Mouse (Mus musculus): Measurements from ENCODE around the gene Asb13. TPM values are rescaled to one million over a fixed set of nuclear protein-coding genes. Genes with fewer than 3 reads are reported as not detected.
A peak's percentile ranks its signal among the peaks of the same experiment; 100 is the strongest.

Asb13 gene
- polyA plus RNA-seq, 1 experiment from 2014 or later, result 4.9 TPM

- H3K36me3 ChIP-seq (ENCODE audit: control insufficient read depth, insufficient read depth, low read length), result no peaks in the 10 kb centered on the region
- H3K4me1 ChIP-seq (replicated peaks; ENCODE audit: control insufficient read depth, insufficient read depth, low read length), result no peaks in the 10 kb centered on the region
- WGBS, result 30% methylated on average over 3 of the region's 3 CpGs
- no peak for ATAC-seq (replicated peaks; ENCODE audit: low FRiP score)
- H3K4me3 ChIP-seq (ENCODE audit: low read depth, low read length), result no peak overlapping the region
- no peak for DNase-seq (ENCODE audit: low spot score)
- H3K9me3 ChIP-seq (ENCODE audit: control insufficient read depth, low read length), result peaks cover 3% of the 10 kb centered on the region; the same call in 1 of the 2 replicates
- H3K27ac ChIP-seq (ENCODE audit: low read depth, low read length), result no peak overlapping the region
- no peak overlapping the region for H3K4me2 ChIP-seq
- H3K27me3 ChIP-seq (replicated peaks; ENCODE audit: control insufficient read depth, insufficient read depth, low read length), result no peaks in the 10 kb centered on the region
- H3K9ac ChIP-seq (ENCODE audit: low read depth, low read length), result no peak overlapping the region
These were observed 5.7 kb upstream of the Asb13 start for GRCm38 (mm10) chr13:3628102-3628501.

GRCm38 (mm10) chr13:3632551-3632950 lies 1.3 kb upstream of the Asb13 start:
- DNase-seq (ENCODE audit: low spot score), result no peak
- H3K27ac ChIP-seq (ENCODE audit: low read depth, low read length), result no peak overlapping the region
- H3K36me3 ChIP-seq (ENCODE audit: control insufficient read depth, insufficient read depth, low read length), result no peaks in the 10 kb centered on the region
- no peaks in the 10 kb centered on the region for H3K4me1 ChIP-seq (replicated peaks; ENCODE audit: control insufficient read depth, insufficient read depth, low read length)
- no peaks in the 10 kb centered on the region for H3K27me3 ChIP-seq (replicated peaks; ENCODE audit: control insufficient read depth, insufficient read depth, low read length)
- H3K4me2 ChIP-seq, result no peak overlapping the region
- no peak for ATAC-seq (replicated peaks; ENCODE audit: low FRiP score)
- H3K9me3 ChIP-seq (ENCODE audit: control insufficient read depth, low read length), result no peaks in the 10 kb centered on the region
- H3K9ac ChIP-seq (ENCODE audit: low read depth, low read length), result no peak overlapping the region
- 83% methylated on average over 9 of the region's 9 CpGs for WGBS
- no peak overlapping the region for H3K4me3 ChIP-seq (ENCODE audit: low read depth, low read length)

DNA sequence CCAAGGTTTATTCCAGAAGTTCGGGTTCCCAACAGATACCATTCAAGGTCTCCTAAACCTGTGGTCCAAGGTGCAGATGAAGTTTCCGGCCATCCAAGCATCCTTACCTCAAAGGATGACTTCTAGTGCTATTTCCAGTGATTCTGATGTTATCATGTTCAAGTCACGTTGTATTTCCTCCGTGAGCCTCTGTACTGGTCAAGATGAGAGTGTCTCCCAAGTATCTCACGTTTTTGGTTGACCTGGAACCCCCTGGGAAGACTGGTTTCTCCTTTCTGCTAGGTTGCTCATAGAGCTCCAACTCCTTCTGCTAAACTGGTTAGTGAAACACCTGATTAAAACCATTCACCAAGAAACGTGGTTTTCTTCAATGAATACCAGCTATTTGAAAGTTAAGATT lies 701 bp upstream of the Asb13 start:
- DNase-seq (ENCODE audit: low spot score), result no peak
- no peaks in the 10 kb centered on the region for H3K4me1 ChIP-seq (replicated peaks; ENCODE audit: control insufficient read depth, insufficient read depth, low read length)
- H3K9me3 ChIP-seq (ENCODE audit: control insufficient read depth, low read length), result no peaks in the 10 kb centered on the region
- no peak for ATAC-seq (replicated peaks; ENCODE audit: low FRiP score)
- no peaks in the 10 kb centered on the region for H3K27me3 ChIP-seq (replicated peaks; ENCODE audit: control insufficient read depth, insufficient read depth, low read length)
- no peak overlapping the region for H3K4me3 ChIP-seq (ENCODE audit: low read depth, low read length)
- no peak overlapping the region for H3K27ac ChIP-seq (ENCODE audit: low read depth, low read length)
- H3K9ac ChIP-seq (ENCODE audit: low read depth, low read length), result no peak overlapping the region
- H3K4me2 ChIP-seq, result peak overlapping the region; percentile 89
- no peaks in the 10 kb centered on the region for H3K36me3 ChIP-seq (ENCODE audit: control insufficient read depth, insufficient read depth, low read length)
- 36% methylated on average over 6 of the region's 6 CpGs for WGBS

DNA sequence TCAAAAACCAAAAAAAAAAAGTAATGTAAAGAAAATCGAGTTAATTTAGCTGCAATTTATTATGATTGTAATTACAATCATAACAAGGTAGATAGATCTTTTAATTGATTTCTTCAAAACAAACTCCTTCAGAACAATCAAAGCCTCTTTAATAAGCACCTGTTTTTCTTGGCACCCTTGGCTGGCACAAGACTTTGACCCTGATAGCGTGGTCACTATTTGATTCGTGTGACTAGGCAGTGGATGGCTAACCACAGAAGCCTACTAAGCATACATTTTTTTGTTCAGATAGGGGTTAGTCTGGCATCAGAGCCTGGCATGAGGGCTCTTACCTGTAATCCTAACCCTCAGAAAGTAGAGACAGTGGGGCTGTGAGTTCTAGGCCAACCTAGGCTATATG lies 1.2 kb downstream of the Asb13 start:
- 84% methylated on average over 3 of the region's 3 CpGs for WGBS
- Histone ChIP-seq H3K4me2 (no peak overlapping the region), H3K9me3 (ENCODE audit: control insufficient read depth, low read length) (no peaks in the 10 kb centered on the region), H3K4me3 (ENCODE audit: low read depth, low read length) (no peak overlapping the region), H3K4me1 (replicated peaks; ENCODE audit: control insufficient read depth, insufficient read depth, low read length) (no peaks in the 10 kb centered on the region), H3K9ac (ENCODE audit: low read depth, low read length) (no peak overlapping the region), H3K27me3 (replicated peaks; ENCODE audit: control insufficient read depth, insufficient read depth, low read length) (no peaks in the 10 kb centered on the region), H3K36me3 (ENCODE audit: control insufficient read depth, insufficient read depth, low read length) (no peaks in the 10 kb centered on the region), H3K27ac (ENCODE audit: low read depth, low read length) (no peak overlapping the region)
- DNase-seq (ENCODE audit: low spot score) (no peak), ATAC-seq (replicated peaks; ENCODE audit: low FRiP score) (no peak)

- Histone ChIP-seq H3K4me2 (peak overlapping the region; percentile 18; the same call in 1 of the 2 replicates), H3K9me3 (ENCODE audit: control insufficient read depth, low read length) (no peaks in the 10 kb centered on the region), H3K36me3 (ENCODE audit: control insufficient read depth, insufficient read depth, low read length) (no peaks in the 10 kb centered on the region), H3K4me1 (replicated peaks; ENCODE audit: control insufficient read depth, insufficient read depth, low read length) (no peaks in the 10 kb centered on the region), H3K4me3 (ENCODE audit: low read depth, low read length) (no peak overlapping the region), H3K27ac (ENCODE audit: low read depth, low read length) (no peak overlapping the region), H3K27me3 (replicated peaks; ENCODE audit: control insufficient read depth, insufficient read depth, low read length) (no peaks in the 10 kb centered on the region), H3K9ac (ENCODE audit: low read depth, low read length) (no peak overlapping the region)
- no peak for DNase-seq (ENCODE audit: low spot score)
- 61% methylated on average over 11 of the region's 11 CpGs for WGBS
- no peak for ATAC-seq (replicated peaks; ENCODE audit: low FRiP score)
These were observed 3.0 kb downstream of the Asb13 start for GRCm38 (mm10) chr13:3636797-3637196.

DNA sequence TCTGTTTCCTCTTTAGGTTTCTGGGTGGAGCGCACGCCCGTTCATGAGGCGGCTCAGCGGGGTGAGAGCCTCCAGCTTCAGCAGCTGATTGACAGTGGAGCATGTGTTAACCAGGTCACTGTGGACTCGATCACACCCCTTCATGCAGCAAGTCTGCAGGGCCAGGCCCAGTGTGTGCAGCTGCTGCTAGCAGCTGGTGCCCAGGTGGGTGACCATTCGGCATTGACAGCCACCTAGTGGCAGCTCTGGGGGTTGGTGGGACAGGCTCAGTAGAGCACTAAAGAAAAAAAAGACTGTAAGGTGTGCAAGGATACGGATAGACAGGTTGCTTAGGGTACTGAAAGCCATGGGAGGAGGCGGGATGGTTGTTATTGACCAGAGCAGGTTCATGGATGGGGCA lies 8.2 kb downstream of the Asb13 start:
- peak; percentile 38 for DNase-seq (ENCODE audit: low spot score)
- Histone ChIP-seq H3K4me1 (replicated peaks; ENCODE audit: control insufficient read depth, insufficient read depth, low read length) (no peaks in the 10 kb centered on the region), H3K27ac (ENCODE audit: low read depth, low read length) (no peak overlapping the region), H3K36me3 (ENCODE audit: control insufficient read depth, insufficient read depth, low read length) (no peaks in the 10 kb centered on the region), H3K9ac (ENCODE audit: low read depth, low read length) (no peak overlapping the region), H3K27me3 (replicated peaks; ENCODE audit: control insufficient read depth, insufficient read depth, low read length) (no peaks in the 10 kb centered on the region), H3K4me2 (no peak overlapping the region), H3K4me3 (ENCODE audit: low read depth, low read length) (no peak overlapping the region), H3K9me3 (ENCODE audit: control insufficient read depth, low read length) (no peaks in the 10 kb centered on the region)
- 79% methylated on average over 9 of the region's 9 CpGs for WGBS
- peak; percentile 69 for ATAC-seq (replicated peaks; ENCODE audit: low FRiP score)

- H3K9me3 ChIP-seq (ENCODE audit: control insufficient read depth, low read length), result no peaks in the 10 kb centered on the region
- no peak overlapping the region for H3K9ac ChIP-seq (ENCODE audit: low read depth, low read length)
- 76% methylated on average over 5 of the region's 5 CpGs for WGBS
- no peak overlapping the region for H3K4me2 ChIP-seq
- DNase-seq (ENCODE audit: low spot score) (no peak), ATAC-seq (replicated peaks; ENCODE audit: low FRiP score) (no peak)
- H3K36me3 ChIP-seq (ENCODE audit: control insufficient read depth, insufficient read depth, low read length), result no peaks in the 10 kb centered on the region
- no peaks in the 10 kb centered on the region for H3K27me3 ChIP-seq (replicated peaks; ENCODE audit: control insufficient read depth, insufficient read depth, low read length)
- H3K4me3 ChIP-seq (ENCODE audit: low read depth, low read length), result no peak overlapping the region
- H3K4me1 ChIP-seq (replicated peaks; ENCODE audit: control insufficient read depth, insufficient read depth, low read length), result no peaks in the 10 kb centered on the region
- H3K27ac ChIP-seq (ENCODE audit: low read depth, low read length), result no peak overlapping the region
These were observed 8.7 kb downstream of the Asb13 start for GRCm38 (mm10) chr13:3642538-3642937.

DNA sequence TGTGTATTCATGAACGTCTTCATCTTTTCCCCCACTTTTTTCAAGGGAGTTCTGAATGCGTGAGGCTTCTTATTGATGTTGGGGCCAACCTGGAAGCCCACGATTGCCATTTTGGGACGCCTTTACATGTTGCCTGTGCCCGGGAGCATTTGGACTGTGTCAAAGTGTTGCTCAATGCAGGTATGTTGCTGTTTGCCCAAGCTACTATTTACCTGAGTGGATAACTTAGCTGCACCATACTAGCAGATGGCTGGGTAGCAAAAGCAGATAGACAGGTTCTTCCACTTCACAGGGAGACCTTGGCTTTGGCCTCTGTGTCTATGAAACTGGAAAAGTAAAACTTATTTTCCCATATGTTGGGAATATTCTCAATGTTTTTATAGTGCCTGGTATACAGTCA lies 11.0 kb downstream of the Asb13 start:
- no peak overlapping the region for H3K4me3 ChIP-seq (ENCODE audit: low read depth, low read length)
- ATAC-seq (replicated peaks; ENCODE audit: low FRiP score), result no peak

DNA sequence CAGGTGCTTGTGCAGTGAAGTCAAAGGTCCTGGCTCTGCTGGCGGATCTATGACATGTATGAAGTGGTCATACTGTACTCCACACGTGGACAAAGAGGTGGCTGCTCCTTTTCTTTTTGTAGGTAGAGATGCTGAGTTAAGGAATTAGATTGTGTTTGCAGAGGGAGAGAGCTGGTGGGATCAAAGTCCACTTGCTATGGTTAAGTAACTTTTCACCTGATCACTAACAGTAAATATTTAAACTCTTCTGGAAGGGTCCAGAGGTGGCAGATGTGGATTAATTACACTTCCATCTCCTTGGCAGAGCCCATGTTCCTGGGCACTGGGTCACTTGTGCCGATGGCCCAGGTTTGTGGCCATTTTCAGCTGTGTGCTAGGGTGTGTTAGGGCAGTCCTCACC lies 12.1 kb downstream of the Asb13 start:
- H3K9ac ChIP-seq (ENCODE audit: low read depth, low read length), result no peak overlapping the region
- DNase-seq (ENCODE audit: low spot score), result no peak
- WGBS, result 67% methylated on average over 3 of the region's 3 CpGs
- no peaks in the 10 kb centered on the region for H3K27me3 ChIP-seq (replicated peaks; ENCODE audit: control insufficient read depth, insufficient read depth, low read length)
- H3K27ac ChIP-seq (ENCODE audit: low read depth, low read length), result no peak overlapping the region
- H3K4me3 ChIP-seq (ENCODE audit: low read depth, low read length), result no peak overlapping the region
- no peaks in the 10 kb centered on the region for H3K4me1 ChIP-seq (replicated peaks; ENCODE audit: control insufficient read depth, insufficient read depth, low read length)
- no peaks in the 10 kb centered on the region for H3K36me3 ChIP-seq (ENCODE audit: control insufficient read depth, insufficient read depth, low read length)
- ATAC-seq (replicated peaks; ENCODE audit: low FRiP score), result 0 out of 2 replicates have a peak, but pooled peaks have one; percentile 12
- H3K9me3 ChIP-seq (ENCODE audit: control insufficient read depth, low read length), result no peaks in the 10 kb centered on the region
- H3K4me2 ChIP-seq, result no peak overlapping the region

More for the DNA sequence above, 11.0 kb downstream of the Asb13 start:
- H3K9me3 ChIP-seq (ENCODE audit: control insufficient read depth, low read length), result no peaks in the 10 kb centered on the region
- H3K9ac ChIP-seq (ENCODE audit: low read depth, low read length), result no peak overlapping the region
- WGBS, result 71% methylated on average over 5 of the region's 5 CpGs
- no peak overlapping the region for H3K27ac ChIP-seq (ENCODE audit: low read depth, low read length)
- H3K4me1 ChIP-seq (replicated peaks; ENCODE audit: control insufficient read depth, insufficient read depth, low read length), result no peaks in the 10 kb centered on the region
- no peaks in the 10 kb centered on the region for H3K36me3 ChIP-seq (ENCODE audit: control insufficient read depth, insufficient read depth, low read length)
- H3K4me2 ChIP-seq, result no peak overlapping the region
- no peak for DNase-seq (ENCODE audit: low spot score)
- no peaks in the 10 kb centered on the region for H3K27me3 ChIP-seq (replicated peaks; ENCODE audit: control insufficient read depth, insufficient read depth, low read length)

All from liver, embryonic 11.5 days (tissue).